Mouse (Mus musculus): ENCODE data around the gene Txn2. TPM values are rescaled to one million over a fixed set of nuclear protein-coding genes. Genes with fewer than 3 reads are reported as not detected.

The Txn2 gene
- total RNA-seq, 1 experiment from 2014 or later, result 22.2 TPM

Other genes starting within 250 kb of the Txn2 start
- 4.7 and 8.2 TPM in 2 replicates for gene Apol7e, start 230.1 kb downstream of the Txn2 start, total RNA-seq (2017)
- 0.47 TPM in 1 of 2 replicates, not detected in the other for gene Apol9b, start 200.0 kb downstream of the Txn2 start, total RNA-seq (2017)
- 0.81 and 2.5 TPM in 2 replicates for gene Apol8, start 172.0 kb downstream of the Txn2 start, total RNA-seq (2017)
- gene Myh9, start 86.8 kb downstream of the Txn2 start, total RNA-seq (2017), result 1,152 and 1,215 TPM in 2 replicates
- 6.9 and 8.1 TPM in 2 replicates for gene Foxred2, start 27.7 kb upstream of the Txn2 start, total RNA-seq (2017)
- 114 and 115 TPM in 2 replicates for gene Eif3d, start 41.8 kb upstream of the Txn2 start, total RNA-seq (2017)
- not detected in 2 replicates for gene Cacng2, start 191.0 kb upstream of the Txn2 start, total RNA-seq (2017)
- 5.5 and 7.6 TPM in 2 replicates for gene Ift27, start 245.1 kb upstream of the Txn2 start, total RNA-seq (2017)

Data from neutrophil, adult 5-6 weeks (primary cell).